Mouse (Mus musculus): Measurements from ENCODE around the gene Plekhm3.

GRCm38 (mm10) chr1:64899763-64900162, 56.9 kb downstream of the Plekhm3 start:
- TF ChIP-seq EP300 (optimal IDR thresholded peaks at IDR 0.05) (no peak), CTCF (IDR thresholded peaks at IDR 0.05; ENCODE audit: low read depth) (no peak)
